Mouse (Mus musculus) testis, adult 2 months (tissue): Measurements from ENCODE around the gene Tmem259. TPM values are rescaled to one million over a fixed set of nuclear protein-coding genes. Genes with fewer than 3 reads are reported as not detected.

Source experiments
- H3K27ac ChIP-seq: fragments of 200-500 bp; 2 replicates; pipeline ENCODE4 v1.5.1; 2012; ENCODE audit warnings: low read depth, low read length; ENCODE audit not compliant: control insufficient read depth, insufficient read depth
- H3K27me3 ChIP-seq: fragments of 200-500 bp; 2 replicates; pipeline ENCODE4 v1.6.1; 2012; ENCODE audit warnings: mild to moderate bottlenecking, low read length, moderate library complexity; ENCODE audit not compliant: control insufficient read depth, insufficient read depth
- H3K36me3 ChIP-seq: fragments of 200-500 bp; 2 replicates; pipeline ENCODE4 v1.6.1; 2012; ENCODE audit warnings: mild to moderate bottlenecking, low read length; ENCODE audit not compliant: control insufficient read depth, insufficient read depth
- H3K4me1 ChIP-seq: fragments of 200-500 bp; 2 replicates; pipeline ENCODE4 v1.6.1; 2012; ENCODE audit warnings: low read length; ENCODE audit not compliant: control insufficient read depth, insufficient read depth
- H3K4me3 ChIP-seq: fragments of 200-500 bp; 2 replicates; pipeline ENCODE4 v1.5.1; 2012; ENCODE audit warnings: low read depth, mild to moderate bottlenecking, low read length, moderate library complexity, mixed read lengths; ENCODE audit not compliant: control insufficient read depth
- CTCF ChIP-seq: fragments of 200-500 bp; IDR thresholded peaks from 2 replicates; pipeline ENCODE4 v1.5.1; 2012; ENCODE audit warnings: low read depth, mild to moderate bottlenecking, inconsistent platforms, low read length, moderate library complexity; ENCODE audit not compliant: control insufficient read depth, insufficient read depth, insufficient replicate concordance
- POLR2A ChIP-seq: fragments of 200-500 bp; IDR thresholded peaks from 2 replicates; pipeline ENCODE4 v1.6.1; 2012; ENCODE audit warnings: low read depth, mild to moderate bottlenecking, inconsistent platforms, low read length, moderate library complexity; ENCODE audit not compliant: control insufficient read depth
- polyA plus RNA-seq: library from polyadenylated mRNA; depleted of rRNA; stranded (reverse); fragments of >200 nt; gene quantifications from 2 replicates; pipeline ENCODE4 v1.2.3, GENCODE M21; 2012

Tmem259 gene
- polyA plus RNA-seq, 1 experiment: 202 TPM

DNA sequence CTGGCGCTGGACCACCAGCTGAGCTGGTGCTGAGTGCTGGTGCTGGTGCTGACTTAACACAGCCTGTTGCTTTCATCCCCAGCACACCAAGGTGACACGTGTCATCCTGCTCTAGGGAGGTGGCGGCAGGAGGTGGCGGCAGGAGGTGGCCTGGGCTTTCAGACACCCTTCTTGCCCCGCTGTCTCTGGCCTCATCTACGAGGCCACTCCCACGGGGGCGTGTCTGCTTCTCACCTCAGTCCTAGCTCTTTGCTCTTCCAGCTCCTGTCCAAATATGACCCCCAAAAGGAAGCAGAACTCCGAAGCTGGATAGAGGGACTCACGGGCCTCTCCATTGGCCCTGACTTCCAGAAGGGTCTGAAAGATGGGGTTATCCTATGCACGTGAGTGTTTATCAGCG, 7.0 kb upstream of the Tmem259 start:
- Histone ChIP-seq H3K4me3 (peak overlapping the region; percentile 41), H3K4me1 (peaks cover 22% of the 10 kb centered on the region), H3K36me3 (no peaks in the 10 kb centered on the region), H3K27me3 (no peaks in the 10 kb centered on the region; the same call in 1 of the 2 replicates), H3K27ac (no peak overlapping the region)
- TF ChIP-seq CTCF (no peak), POLR2A (no peak)

DNA sequence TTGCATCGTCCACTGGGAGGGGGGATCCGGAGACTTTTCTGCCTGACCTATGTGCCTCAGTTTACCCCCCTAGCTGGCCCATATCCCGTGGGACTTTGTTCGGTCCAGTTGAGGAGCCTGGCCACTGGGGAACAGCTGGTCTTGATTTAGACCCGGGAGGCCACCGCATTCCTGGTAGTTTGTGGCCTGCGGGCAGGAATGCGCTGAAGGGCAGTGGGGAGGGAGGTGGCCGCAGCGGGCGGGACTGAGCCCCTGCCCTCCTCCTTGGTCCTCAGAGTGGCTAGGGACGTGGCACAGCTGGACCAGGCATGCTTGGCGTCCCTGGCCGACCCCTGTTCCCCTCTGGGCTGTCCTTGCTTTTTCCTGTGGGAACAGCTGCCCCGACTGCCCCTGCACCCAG, 5.7 kb upstream of the Tmem259 start:
- TF ChIP-seq POLR2A: no peak
- TF ChIP-seq CTCF: no peak
- Histone ChIP-seq H3K4me1 (peaks cover 22% of the 10 kb centered on the region), H3K4me3 (no peak overlapping the region), H3K27me3 (no peaks in the 10 kb centered on the region; the same call in 1 of the 2 replicates), H3K36me3 (no peaks in the 10 kb centered on the region), H3K27ac (no peak overlapping the region)

DNA sequence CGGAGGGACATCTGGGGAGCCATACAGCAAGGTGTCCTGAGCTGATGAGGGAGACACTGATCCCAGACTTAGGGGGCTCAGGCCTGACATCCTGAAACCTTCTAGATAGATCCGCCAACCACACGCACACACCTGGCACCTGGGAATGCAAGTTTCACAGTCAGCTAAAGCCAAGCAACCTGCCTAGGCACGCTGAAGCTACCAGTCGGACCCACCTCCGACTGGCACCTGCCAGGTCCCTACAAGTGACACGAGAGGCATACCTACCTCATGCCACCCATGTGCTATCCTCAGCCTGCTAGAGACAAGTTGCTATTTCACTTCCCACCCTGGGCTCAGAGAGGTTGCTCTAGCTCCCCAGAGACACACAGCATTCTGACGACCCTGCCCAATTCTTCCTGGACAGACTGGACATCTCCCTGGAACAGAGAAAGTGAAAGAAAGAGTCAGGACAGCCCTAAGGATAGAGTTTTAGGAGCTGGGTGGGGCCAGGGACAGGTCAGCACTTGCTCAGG, 5.2 kb upstream of the Tmem259 start:
- Histone ChIP-seq H3K4me1 (peaks cover 23% of the 10 kb centered on the region), H3K27me3 (no peaks in the 10 kb centered on the region; the same call in 1 of the 2 replicates)

DNA sequence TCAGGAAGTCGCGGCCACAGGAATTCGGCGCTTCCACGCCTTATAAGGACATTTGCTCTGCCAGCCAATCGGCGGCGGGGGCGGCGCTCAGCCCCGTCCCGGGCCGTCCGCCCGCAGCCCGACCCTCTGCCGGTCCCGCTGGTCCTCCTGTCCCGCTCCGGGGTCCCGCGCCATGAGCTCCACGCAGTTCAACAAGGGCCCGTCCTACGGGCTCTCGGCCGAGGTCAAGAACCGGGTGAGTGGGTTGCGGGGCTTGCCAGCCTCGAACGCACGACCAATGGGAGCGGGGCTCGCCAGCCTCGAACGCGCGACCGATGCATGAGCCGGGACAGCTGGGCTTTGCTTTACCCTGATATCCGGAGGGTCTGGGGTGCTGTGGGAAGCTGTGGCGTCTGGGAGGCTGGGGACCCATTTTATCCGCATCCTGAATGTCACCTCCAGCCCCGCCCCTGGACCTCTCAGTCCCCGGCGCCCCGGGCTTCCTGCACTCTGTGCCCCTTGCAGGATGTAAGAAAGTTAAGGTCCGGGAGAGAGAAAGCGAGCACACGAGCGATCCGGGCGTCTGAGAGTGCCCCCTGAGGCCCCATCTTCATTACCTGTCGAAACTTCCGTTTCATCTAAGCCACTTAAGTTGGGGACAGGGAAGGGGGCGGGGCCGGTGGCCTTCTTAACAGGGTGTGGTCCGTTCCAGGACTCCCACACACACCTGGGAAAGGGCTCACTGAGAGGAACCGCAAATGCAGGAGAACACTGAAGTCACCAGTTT, 4.6 kb upstream of the Tmem259 start, which contains the start of gene Cnn2:
Gene Cnn2, plus strand, starts transcription at position 79 of the 766 bp plus-strand sequence.
- peaks cover 25% of the 10 kb centered on the region for H3K4me1 ChIP-seq
- no peak for TF ChIP-seq CTCF
- peak; percentile 34; the same call in 1 of the 2 replicates for TF ChIP-seq POLR2A
- H3K4me3 ChIP-seq: peak within 1 kb of the TSS; percentile 71
- peak within 1 kb of the TSS; percentile 62 for H3K27ac ChIP-seq
- no peaks in the 10 kb centered on the region for H3K36me3 ChIP-seq
- no peaks in the 10 kb centered on the region; the same call in 1 of the 2 replicates for H3K27me3 ChIP-seq

More for the DNA sequence above, 5.2 kb upstream of the Tmem259 start:
- H3K4me3 ChIP-seq: peak overlapping the region; percentile 71
- TF ChIP-seq POLR2A (no peak), CTCF (no peak)
- H3K27ac ChIP-seq: no peak overlapping the region
- H3K36me3 ChIP-seq: no peaks in the 10 kb centered on the region

DNA sequence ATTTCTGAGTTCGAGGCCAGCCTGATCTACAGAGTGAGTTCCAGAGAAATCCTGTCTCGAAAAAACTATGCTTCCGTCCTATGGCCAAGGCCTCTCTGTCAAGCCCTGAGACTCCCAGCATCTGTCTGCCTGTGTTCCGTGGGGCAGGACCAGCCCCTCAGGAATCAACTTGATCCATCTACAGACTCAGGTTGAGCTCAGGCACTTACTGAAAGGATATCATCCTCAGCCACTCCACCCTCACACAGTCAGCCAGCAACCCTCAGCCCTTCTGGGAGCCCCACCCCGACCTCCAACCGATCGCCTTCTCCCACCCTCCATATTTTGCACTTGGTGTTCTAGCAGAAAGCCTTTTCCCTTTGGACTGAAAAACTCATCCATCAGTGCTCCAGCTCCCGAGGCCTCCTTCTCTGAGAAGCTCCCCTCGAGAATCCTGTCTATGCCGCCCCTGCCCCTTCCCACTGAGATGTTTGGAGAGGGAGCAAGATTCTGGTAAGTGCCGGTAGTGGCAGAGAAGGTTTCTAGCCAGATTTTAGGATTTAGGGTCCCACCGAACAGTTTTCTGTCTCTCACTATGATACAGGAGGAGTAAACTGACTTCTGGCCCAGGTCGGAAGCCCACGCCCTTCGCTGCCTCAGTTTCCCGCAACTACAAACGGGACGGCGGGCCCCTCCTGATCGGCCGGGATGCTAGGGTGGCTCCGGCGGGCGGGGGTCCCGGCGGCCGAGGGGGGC, 3.8 kb upstream of the Tmem259 start:
- H3K27me3 ChIP-seq: no peaks in the 10 kb centered on the region; the same call in 1 of the 2 replicates
- peaks cover 33% of the 10 kb centered on the region for H3K4me1 ChIP-seq
- TF ChIP-seq CTCF (no peak), POLR2A (no peak)
- no peaks in the 10 kb centered on the region for H3K36me3 ChIP-seq
- peak overlapping the region; percentile 49 for H3K4me3 ChIP-seq
- peak overlapping the region; percentile 62 for H3K27ac ChIP-seq

DNA sequence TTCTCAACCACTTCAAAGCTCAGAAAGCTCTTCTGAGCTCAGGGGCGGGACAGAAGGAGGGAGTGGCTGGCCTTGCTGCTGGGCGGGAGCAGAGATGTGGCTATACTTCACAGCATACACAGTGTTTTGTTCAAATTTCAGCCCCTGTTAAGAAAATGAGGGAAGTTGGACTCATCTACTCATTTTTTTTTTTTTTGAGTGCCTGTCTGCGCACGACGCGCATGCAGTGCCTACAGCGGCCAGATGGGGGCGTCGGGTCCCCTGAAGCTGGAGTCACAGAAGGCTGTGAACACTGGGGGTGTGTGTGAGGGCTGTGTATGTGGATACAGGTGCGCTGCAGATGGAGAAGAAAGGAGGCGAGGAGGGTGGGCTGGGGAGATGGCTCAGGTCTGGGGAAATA, 2.8 kb upstream of the Tmem259 start:
- H3K27ac ChIP-seq: peak overlapping the region; percentile 46
- H3K4me1 ChIP-seq: peaks cover 38% of the 10 kb centered on the region
- peak; percentile 80 for TF ChIP-seq CTCF
- no peak for TF ChIP-seq POLR2A
- no peaks in the 10 kb centered on the region; the same call in 1 of the 2 replicates for H3K27me3 ChIP-seq
- H3K36me3 ChIP-seq: no peaks in the 10 kb centered on the region
- no peak overlapping the region for H3K4me3 ChIP-seq

DNA sequence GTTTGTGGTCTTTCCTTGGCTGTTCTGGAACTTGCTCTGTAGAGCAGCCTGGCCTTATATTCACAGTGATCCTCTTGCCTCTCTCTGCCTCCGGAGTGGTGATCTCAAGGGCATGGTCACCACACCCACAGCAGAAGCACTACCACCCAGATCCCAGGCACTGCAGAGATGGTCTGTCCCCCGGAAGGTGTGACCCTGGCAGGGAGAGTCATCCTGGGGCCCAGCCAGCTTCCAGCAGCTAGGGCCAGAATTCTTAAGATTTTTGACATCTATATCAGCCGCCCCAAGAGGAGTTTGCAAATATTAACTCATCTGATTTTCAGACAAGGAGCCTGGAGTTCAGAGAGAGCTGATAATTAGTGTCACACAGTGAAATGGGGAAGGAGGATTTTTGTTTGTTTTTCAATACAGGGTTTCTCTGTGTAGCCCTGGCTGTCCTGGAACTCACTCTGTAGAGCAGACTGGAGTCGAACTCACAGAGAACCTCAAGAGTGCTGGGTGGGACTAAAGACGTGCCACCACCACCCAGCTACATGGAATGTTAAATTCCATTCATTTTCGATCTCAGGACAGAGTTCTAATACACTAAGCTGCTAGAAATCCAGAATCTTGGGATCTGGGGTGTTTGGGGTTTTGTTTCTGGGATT, 2.2 kb upstream of the Tmem259 start:
- peaks cover 38% of the 10 kb centered on the region for H3K4me1 ChIP-seq

More for the DNA sequence above, 2.2 kb upstream of the Tmem259 start:
- no peak for TF ChIP-seq CTCF
- no peak for TF ChIP-seq POLR2A
- H3K27ac ChIP-seq: peak overlapping the region; percentile 81
- no peak overlapping the region for H3K4me3 ChIP-seq
- no peaks in the 10 kb centered on the region; the same call in 1 of the 2 replicates for H3K27me3 ChIP-seq
- no peaks in the 10 kb centered on the region for H3K36me3 ChIP-seq
